Mouse (Mus musculus) embryonic stem cell, embryonic (primary cell): ENCODE results near the gene Pank1.

ENCODE experiments used
- CTCF ChIA-PET, 4 experiments: fragments of 300-600 bp in 2 of 4; fragments of 350-600 bp in 2 of 4; sonication (Branson Sonifier 250); formaldehyde crosslinking; loops; one replicate each; lab custom pipeline; 2022; ENCODE audit warnings: inconsistent platforms in 2 of 4; lab: Charles Lee
- POLR2A ChIA-PET, 4 experiments: fragments of 300-600 bp in 2 of 4; fragments of 350-600 bp in 2 of 4; sonication (Branson Sonifier 250); formaldehyde crosslinking; loops; one replicate each; lab custom pipeline; 2022; ENCODE audit warnings: antibody characterized with exemption in 4 of 4, inconsistent platforms in 1 of 4; lab: Charles Lee

Pank1 gene

GRCm38 (mm10) chr19:34878603-34879541, at the start of gene Pank1:
Gene Pank1 (minus strand): TSS chr19:34879455.
- ChIA-PET CTCF (interaction anchor here in 3 of 4 experiments (0.6 to 1.2 kb wide), 5 partner anchors 33 to 328 kb away, joined by 3 to 5 read pairs (median 4); partner anchors contain the start of gene Ifit2 (in 1 of the 3)), POLR2A (interaction anchor here (0.6 to 2.5 kb wide), 38 partner anchors 9 to 1922 kb away, joined by 3 to 24 read pairs (median 5); partner anchors contain the start of genes Kif20b (in 4 of the 4) and Rpp30 (in 1 of the 4))

GRCm38 (mm10) chr19:34922603-34922963, 43.3 kb upstream of the Pank1 start:
- ChIA-PET CTCF (interaction anchor here in 1 of 4 experiments (0.6 to 1.2 kb wide), 3 partner anchors 25 to 372 kb away, joined by 3 to 5 read pairs (median 3); partner anchors contain the start of gene Ifit2), POLR2A (interaction anchor here (0.7 to 1.7 kb wide), 18 partner anchors 9 to 1202 kb away, joined by 3 to 13 read pairs (median 3); partner anchors contain the start of gene Pank1 (in 3 of the 4))

- ChIA-PET POLR2A (interaction anchor here (0.7 to 1.7 kb wide), 19 partner anchors 9 to 1202 kb away, joined by 3 to 13 read pairs (median 3); partner anchors contain the start of gene Pank1 (in 3 of the 4)), CTCF (interaction anchor here in 2 of 4 experiments (0.6 to 1.2 kb wide), 4 partner anchors 25 to 371 kb away, joined by 3 to 5 read pairs (median 3); partner anchors contain the start of gene Ifit2 (in 2 of the 2))
These were observed 42.7 kb upstream of the Pank1 start, which contains the start of gene Kif20b for GRCm38 (mm10) chr19:34921652-34922602. Gene Kif20b (plus strand): TSS chr19:34922361.

- ChIA-PET POLR2A (interaction anchor here in 2 of 4 experiments (0.9 to 1.7 kb wide), 5 partner anchors 13 to 38 kb away, joined by 3 to 7 read pairs (median 4); no protein-coding TSS in a partner anchor), CTCF (interaction anchor here in 1 of 4 experiments (1.2 kb wide), 1 partner anchor 95 kb away, joined by 5 read pairs; no protein-coding TSS in a partner anchor)
These were observed 42.0 kb upstream of the Pank1 start for GRCm38 (mm10) chr19:34921253-34921651.

GRCm38 (mm10) chr19:34920531-34920930, 41.3 kb upstream of the Pank1 start:
- POLR2A ChIA-PET, result interaction anchor here in 1 of 4 experiments (0.6 kb wide), 1 partner anchor 409 kb away, joined by 3 read pairs; no protein-coding TSS in a partner anchor
- CTCF ChIA-PET, result no interaction called here

GRCm38 (mm10) chr19:34920066-34920465, 40.8 kb upstream of the Pank1 start:
- ChIA-PET POLR2A (no interaction called here), CTCF (no interaction called here)

- ChIA-PET POLR2A (interaction anchor here in 2 of 4 experiments (0.5 to 1.1 kb wide), 3 partner anchors 13 to 51 kb away, joined by 3 to 5 read pairs (median 4); no protein-coding TSS in a partner anchor), CTCF (no interaction called here)
These were observed 33.1 kb upstream of the Pank1 start for GRCm38 (mm10) chr19:34912366-34912765.

GRCm38 (mm10) chr19:34906772-34907171, 27.5 kb upstream of the Pank1 start:
- POLR2A ChIA-PET, result interaction anchor here in 1 of 4 experiments (1.4 kb wide), 1 partner anchor 79 kb away, joined by 3 read pairs; no protein-coding TSS in a partner anchor
- CTCF ChIA-PET, result no interaction called here

- CTCF ChIA-PET, result no interaction called here
- POLR2A ChIA-PET, result interaction anchor here in 3 of 4 experiments (0.6 to 1.6 kb wide), 5 partner anchors 16 to 50 kb away, joined by 3 to 7 read pairs (median 3); no protein-coding TSS in a partner anchor
These were observed 26.2 kb upstream of the Pank1 start for GRCm38 (mm10) chr19:34905424-34905823.

GRCm38 (mm10) chr19:34904032-34904431, 24.8 kb upstream of the Pank1 start:
- POLR2A ChIA-PET, result interaction anchor here in 3 of 4 experiments (0.5 to 1.7 kb wide), 9 partner anchors 9 to 27 kb away, joined by 3 to 8 read pairs (median 3); partner anchors contain the start of gene Kif20b (in 1 of the 3)
- CTCF ChIA-PET, result interaction anchor here in 1 of 4 experiments (1.6 kb wide), 1 partner anchor 78 kb away, joined by 3 read pairs; no protein-coding TSS in a partner anchor

GRCm38 (mm10) chr19:34901735-34902134, 22.5 kb upstream of the Pank1 start:
- ChIA-PET CTCF (no interaction called here), POLR2A (interaction anchor here in 1 of 4 experiments (1.2 kb wide), 1 partner anchor 20 kb away, joined by 4 read pairs; the partner anchor contains the start of gene Kif20b)

GRCm38 (mm10) chr19:34901266-34901665, 22.0 kb upstream of the Pank1 start:
- ChIA-PET CTCF (no interaction called here), POLR2A (interaction anchor here in 2 of 4 experiments (1.1 to 2.1 kb wide), 3 partner anchors 21 to 24 kb away, joined by 3 to 6 read pairs (median 4); partner anchors contain the start of gene Kif20b (in 1 of the 2))

GRCm38 (mm10) chr19:34898941-34899340, 19.7 kb upstream of the Pank1 start:
- ChIA-PET CTCF (no interaction called here), POLR2A (interaction anchor here in 2 of 4 experiments (1.2 to 2.6 kb wide), 3 partner anchors 21 to 23 kb away, joined by 3 to 10 read pairs (median 6); partner anchors contain the start of gene Kif20b (in 1 of the 2))

- POLR2A ChIA-PET, result interaction anchor here in 1 of 4 experiments (2.6 kb wide), 1 partner anchor 20 kb away, joined by 10 read pairs; no protein-coding TSS in a partner anchor
These were observed 18.1 kb upstream of the Pank1 start for GRCm38 (mm10) chr19:34897082-34897965.

GRCm38 (mm10) chr19:34895082-34895481, 15.8 kb upstream of the Pank1 start:
- CTCF ChIA-PET, result no interaction called here
- POLR2A ChIA-PET, result interaction anchor here in 1 of 4 experiments (1.0 to 1.3 kb wide), 2 partner anchors 8 to 17 kb away, joined by 3 read pairs; no protein-coding TSS in a partner anchor

More at GRCm38 (mm10) chr19:34897082-34897965, 18.1 kb upstream of the Pank1 start:
- CTCF ChIA-PET, result no interaction called here

GRCm38 (mm10) chr19:34891590-34891989, 12.3 kb upstream of the Pank1 start:
- ChIA-PET POLR2A (interaction anchor here in 1 of 4 experiments (0.7 to 1.4 kb wide), 2 partner anchors 12 to 30 kb away, joined by 3 to 5 read pairs; partner anchors contain the start of gene Pank1), CTCF (no interaction called here)
